Mouse (Mus musculus): ENCODE data around the gene Btc. TPM values are rescaled to one million over a fixed set of nuclear protein-coding genes. Genes with fewer than 3 reads are reported as not detected.
A peak's percentile ranks its signal among the peaks of the same experiment; 100 is the strongest.

The Btc gene
- polyA plus RNA-seq, 1 experiment, result 2.8 TPM

GRCm38 (mm10) chr5:91352645-91353044, 50.1 kb downstream of the Btc start:
- H3K36me3 ChIP-seq (ENCODE audit: control insufficient read depth, insufficient read depth, low read length), result no peaks in the 10 kb centered on the region
- H3K4me1 ChIP-seq (ENCODE audit: control insufficient read depth, insufficient read depth, low read length), result no peaks in the 10 kb centered on the region
- no peaks in the 10 kb centered on the region for H3K27me3 ChIP-seq (replicated peaks; ENCODE audit: control insufficient read depth, insufficient read depth, low read length)
- no peak for TF ChIP-seq POLR2A (IDR thresholded peaks at IDR 0.05; ENCODE audit: low read depth, low read length)
- TF ChIP-seq CTCF (conservative IDR thresholded peaks at IDR 0.05; ENCODE audit: insufficient read depth, insufficient read length, low read depth, low read length), result no peak
- peak; percentile 14 for DNase-seq
- H3K27ac ChIP-seq (ENCODE audit: insufficient read depth, low read depth, low read length), result no peak overlapping the region
- H3K4me3 ChIP-seq (ENCODE audit: insufficient read depth, low read depth, low read length), result no peak overlapping the region
- 47% methylated on average over 5 of the region's 5 CpGs for WGBS

DNA sequence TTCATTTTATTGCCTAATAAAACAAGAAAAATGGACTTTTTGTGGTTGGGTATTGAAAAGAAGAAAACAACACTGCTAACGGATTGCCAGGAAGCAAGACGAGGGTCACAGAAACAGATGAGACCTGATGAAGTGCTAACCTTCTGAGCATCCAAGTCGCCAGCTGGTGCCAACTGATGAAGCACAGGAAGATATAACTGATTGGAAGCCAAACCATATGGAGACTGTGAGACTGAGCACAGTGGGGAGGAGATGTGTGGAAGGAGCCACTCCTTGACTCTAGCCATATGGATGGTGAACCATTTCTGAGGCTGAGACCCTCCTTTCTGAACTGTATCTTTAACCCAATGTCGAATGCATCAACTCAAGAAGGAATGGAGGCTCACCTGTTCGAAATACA, 57.1 kb downstream of the Btc start:
- H3K27me3 ChIP-seq (replicated peaks; ENCODE audit: control insufficient read depth, insufficient read depth, low read length), result no peaks in the 10 kb centered on the region
- 70% methylated on average over 5 of the region's 5 CpGs for WGBS
- TF ChIP-seq CTCF (conservative IDR thresholded peaks at IDR 0.05; ENCODE audit: insufficient read depth, insufficient read length, low read depth, low read length), result no peak
- no peak for TF ChIP-seq POLR2A (IDR thresholded peaks at IDR 0.05; ENCODE audit: low read depth, low read length)

DNA sequence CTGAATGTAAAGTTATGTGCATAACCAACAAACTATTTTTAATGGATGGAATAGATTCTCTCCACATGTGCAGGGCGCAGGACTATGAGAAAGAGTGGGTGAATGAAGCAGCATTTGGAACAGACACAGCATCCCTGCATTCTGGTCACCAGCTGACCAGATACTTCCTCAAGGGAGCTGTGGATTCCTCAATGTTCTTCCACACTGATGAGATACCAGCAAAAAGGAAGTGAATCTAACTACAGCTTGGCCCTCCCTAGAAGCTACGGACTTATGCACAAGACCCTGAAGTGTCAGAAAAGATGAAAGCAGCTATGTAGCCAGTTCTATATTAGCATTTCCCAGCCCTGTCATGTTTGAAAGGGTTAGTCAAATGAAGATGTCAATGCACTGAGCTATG, 57.7 kb downstream of the Btc start:
- H3K36me3 ChIP-seq (ENCODE audit: control insufficient read depth, insufficient read depth, low read length), result no peaks in the 10 kb centered on the region
- H3K4me3 ChIP-seq (ENCODE audit: insufficient read depth, low read depth, low read length), result no peak overlapping the region
- H3K27ac ChIP-seq (ENCODE audit: insufficient read depth, low read depth, low read length), result no peak overlapping the region
- H3K4me1 ChIP-seq (ENCODE audit: control insufficient read depth, insufficient read depth, low read length), result no peaks in the 10 kb centered on the region
- TF ChIP-seq POLR2A (IDR thresholded peaks at IDR 0.05; ENCODE audit: low read depth, low read length) (no peak), CTCF (conservative IDR thresholded peaks at IDR 0.05; ENCODE audit: insufficient read depth, insufficient read length, low read depth, low read length) (no peak)
- 79% methylated on average over 2 of the region's 2 CpGs for WGBS
- H3K27me3 ChIP-seq (replicated peaks; ENCODE audit: control insufficient read depth, insufficient read depth, low read length), result no peaks in the 10 kb centered on the region
- no peak for DNase-seq

More for the DNA sequence above, 57.1 kb downstream of the Btc start:
- H3K27ac ChIP-seq (ENCODE audit: insufficient read depth, low read depth, low read length), result no peak overlapping the region
- H3K4me3 ChIP-seq (ENCODE audit: insufficient read depth, low read depth, low read length), result no peak overlapping the region
- DNase-seq, result no peak
- H3K4me1 ChIP-seq (ENCODE audit: control insufficient read depth, insufficient read depth, low read length), result no peaks in the 10 kb centered on the region
- H3K36me3 ChIP-seq (ENCODE audit: control insufficient read depth, insufficient read depth, low read length), result no peaks in the 10 kb centered on the region

- no peaks in the 10 kb centered on the region for H3K36me3 ChIP-seq (ENCODE audit: control insufficient read depth, insufficient read depth, low read length)
- H3K4me3 ChIP-seq (ENCODE audit: insufficient read depth, low read depth, low read length), result no peak overlapping the region
- H3K27me3 ChIP-seq (replicated peaks; ENCODE audit: control insufficient read depth, insufficient read depth, low read length), result no peaks in the 10 kb centered on the region
- no peak overlapping the region for H3K27ac ChIP-seq (ENCODE audit: insufficient read depth, low read depth, low read length)
- no peak for DNase-seq
- H3K4me1 ChIP-seq (ENCODE audit: control insufficient read depth, insufficient read depth, low read length), result no peaks in the 10 kb centered on the region
- 71% methylated on average over 5 of the region's 5 CpGs for WGBS
- no peak for TF ChIP-seq CTCF (conservative IDR thresholded peaks at IDR 0.05; ENCODE audit: insufficient read depth, insufficient read length, low read depth, low read length)
- TF ChIP-seq POLR2A (IDR thresholded peaks at IDR 0.05; ENCODE audit: low read depth, low read length), result no peak
Measured at GRCm38 (mm10) chr5:91341981-91342760, 60.6 kb downstream of the Btc start.

- Histone ChIP-seq H3K36me3 (ENCODE audit: control insufficient read depth, insufficient read depth, low read length) (no peaks in the 10 kb centered on the region), H3K27me3 (replicated peaks; ENCODE audit: control insufficient read depth, insufficient read depth, low read length) (no peaks in the 10 kb centered on the region), H3K27ac (ENCODE audit: insufficient read depth, low read depth, low read length) (no peak overlapping the region), H3K4me3 (ENCODE audit: insufficient read depth, low read depth, low read length) (no peak overlapping the region), H3K4me1 (ENCODE audit: control insufficient read depth, insufficient read depth, low read length) (no peaks in the 10 kb centered on the region)
- TF ChIP-seq CTCF (conservative IDR thresholded peaks at IDR 0.05; ENCODE audit: insufficient read depth, insufficient read length, low read depth, low read length) (no peak), POLR2A (IDR thresholded peaks at IDR 0.05; ENCODE audit: low read depth, low read length) (no peak)
- WGBS, result 88% methylated on average over 4 of the region's 4 CpGs
- DNase-seq, result no peak
Measured at GRCm38 (mm10) chr5:91334227-91334626, 68.6 kb downstream of the Btc start.

GRCm38 (mm10) chr5:91332079-91332865, 70.5 kb downstream of the Btc start:
- no peak for TF ChIP-seq POLR2A (IDR thresholded peaks at IDR 0.05; ENCODE audit: low read depth, low read length)
- TF ChIP-seq CTCF (conservative IDR thresholded peaks at IDR 0.05; ENCODE audit: insufficient read depth, insufficient read length, low read depth, low read length), result no peak
- DNase-seq, result no peak
- Histone ChIP-seq H3K27me3 (replicated peaks; ENCODE audit: control insufficient read depth, insufficient read depth, low read length) (no peaks in the 10 kb centered on the region), H3K27ac (ENCODE audit: insufficient read depth, low read depth, low read length) (no peak overlapping the region), H3K4me3 (ENCODE audit: insufficient read depth, low read depth, low read length) (no peak overlapping the region), H3K36me3 (ENCODE audit: control insufficient read depth, insufficient read depth, low read length) (no peaks in the 10 kb centered on the region), H3K4me1 (ENCODE audit: control insufficient read depth, insufficient read depth, low read length) (no peaks in the 10 kb centered on the region)
- 54% methylated on average over 4 of the region's 4 CpGs for WGBS

DNA sequence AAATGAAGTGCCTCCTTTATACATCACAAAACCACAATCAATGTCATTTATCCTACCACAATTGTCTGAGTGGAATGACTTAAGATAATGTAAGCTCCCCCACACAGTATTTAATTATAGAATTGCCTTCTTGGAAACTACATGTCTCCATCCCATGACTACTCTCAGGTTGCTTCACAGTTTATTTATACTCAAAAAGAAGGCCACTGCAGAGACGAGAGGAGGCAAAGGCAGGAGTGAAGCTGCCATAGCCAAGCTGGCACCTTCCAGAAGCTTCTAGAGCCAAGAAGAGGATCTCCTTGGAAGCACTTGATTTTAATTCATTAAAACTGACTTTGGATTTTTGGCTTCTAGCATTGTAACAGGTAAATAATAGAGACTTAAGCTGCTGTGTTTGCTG, 81.0 kb downstream of the Btc start:
- no peak for DNase-seq
- no peak overlapping the region for H3K27ac ChIP-seq (ENCODE audit: insufficient read depth, low read depth, low read length)
- H3K4me3 ChIP-seq (ENCODE audit: insufficient read depth, low read depth, low read length), result no peak overlapping the region
- H3K4me1 ChIP-seq (ENCODE audit: control insufficient read depth, insufficient read depth, low read length), result no peaks in the 10 kb centered on the region
- 61% methylated on average over 1 of the region's 1 CpGs for WGBS
- H3K36me3 ChIP-seq (ENCODE audit: control insufficient read depth, insufficient read depth, low read length), result no peaks in the 10 kb centered on the region
- no peaks in the 10 kb centered on the region for H3K27me3 ChIP-seq (replicated peaks; ENCODE audit: control insufficient read depth, insufficient read depth, low read length)
- no peak for TF ChIP-seq CTCF (conservative IDR thresholded peaks at IDR 0.05; ENCODE audit: insufficient read depth, insufficient read length, low read depth, low read length)

All from kidney, adult 2 months (tissue).